ENCODE assay signal across 8 mouse cellular contexts in the genomic region with DNA sequence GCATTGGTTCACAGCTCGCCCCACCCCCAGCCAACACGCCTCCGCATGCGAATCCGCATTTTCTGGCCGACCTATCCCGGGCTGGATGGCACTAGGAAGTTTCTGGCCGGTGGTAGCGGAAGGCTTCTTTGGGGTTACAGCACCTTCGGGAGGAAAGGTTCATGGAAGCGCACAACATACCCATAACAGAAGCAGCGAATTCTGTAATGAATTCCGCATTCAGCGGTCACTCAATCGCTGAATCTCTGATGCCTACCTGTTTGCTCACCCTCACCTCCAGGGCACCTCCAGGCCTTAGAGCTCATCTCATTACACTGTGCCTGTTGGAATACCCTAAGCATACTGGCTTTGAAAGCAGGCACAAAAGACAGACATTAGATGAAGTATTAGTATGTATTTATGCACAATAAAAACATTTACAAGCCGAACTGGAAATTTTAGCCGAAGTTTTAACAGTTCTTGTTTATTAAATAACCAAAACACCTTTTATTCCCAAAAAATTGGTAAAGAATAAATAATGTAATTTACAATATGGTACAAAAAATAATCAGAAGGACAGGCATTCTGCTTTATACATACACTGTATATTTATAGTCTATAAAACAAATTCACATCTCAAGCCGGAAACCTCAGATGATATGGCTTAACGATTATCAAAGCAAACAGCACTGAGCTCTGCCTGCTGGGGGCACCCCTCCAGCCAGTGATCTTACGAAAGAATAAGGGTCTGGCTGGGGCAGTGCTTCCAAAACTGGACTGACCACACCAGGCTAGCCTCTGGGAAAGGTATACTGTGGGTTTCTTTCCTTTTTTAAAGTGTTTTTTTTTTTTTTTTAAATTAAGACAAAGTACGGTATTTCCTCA. TPM values are rescaled to one million over a fixed set of nuclear protein-coding genes. Genes with fewer than 3 reads are reported as not detected.
DNase-seq lines count a peak whose midpoint lies in the region; ATAC-seq and TF ChIP-seq lines count a peak whose summit lies in the region.

No protein-coding gene starts in this region.

- peaks cover 23% of the 10 kb centered on the region for H3K79me3 ChIP-seq in C2C12 (ENCODE audit: low read depth)

- H3ac ChIP-seq in C2C12 (ENCODE audit: control insufficient read depth, insufficient read length, low read depth) = peak overlapping the region; percentile 60

- peaks cover 43% of the 10 kb centered on the region for H3K79me2 ChIP-seq in C2C12 (ENCODE audit: control insufficient read depth, insufficient read depth)

- peak; percentile 59 for ATAC-seq in forebrain, embryonic 12.5 days (ENCODE audit: low FRiP score)
- ATAC-seq in stomach, embryonic 14.5 days (ENCODE audit: insufficient number of reproducible peaks, insufficient read depth, low FRiP score, low read depth) = 0 out of 2 replicates have a peak, but pooled peaks have one; percentile 4

- peak overlapping the region; percentile 85; the same call in 1 of the 2 replicates for H3K9ac ChIP-seq in forebrain, embryonic 12.5 days
- peak overlapping the region; percentile 48 for H3K9ac ChIP-seq in stomach, embryonic 14.5 days (replicated peaks; ENCODE audit: low read depth, low read length)

- WGBS in forebrain, embryonic 12.5 days = 15% methylated on average over 21 of the region's 21 CpGs
- WGBS in stomach, embryonic 14.5 days = 12% methylated on average over 21 of the region's 21 CpGs

- TF ChIP-seq CTCF in C2C12 (IDR thresholded peaks at IDR 0.05; ENCODE audit: control insufficient read depth, insufficient read depth, insufficient read length) = no peak

- peaks cover 14% of the 10 kb centered on the region for H3K4me1 ChIP-seq in forebrain, embryonic 12.5 days
- peaks cover 3% of the 10 kb centered on the region; the same call in 1 of the 2 replicates for H3K4me1 ChIP-seq in stomach, embryonic 14.5 days (ENCODE audit: control insufficient read depth, insufficient read depth, low read length)

- peak overlapping the region; percentile 72 for H3K4me2 ChIP-seq in forebrain, embryonic 12.5 days
- H3K4me2 ChIP-seq in stomach, embryonic 14.5 days (replicated peaks; ENCODE audit: low read depth, low read length) = peak overlapping the region; percentile 74

- no peak overlapping the region for H3K4me3 ChIP-seq in C2C12 (ENCODE audit: insufficient read depth, poor library complexity, severe bottlenecking)
- peak overlapping the region; percentile 91 for H3K4me3 ChIP-seq in forebrain, embryonic 12.5 days (replicated peaks)
- peak overlapping the region; percentile 74 for H3K4me3 ChIP-seq in stomach, embryonic 14.5 days (ENCODE audit: low read depth, low read length)

- H3K9me3 ChIP-seq in forebrain, embryonic 12.5 days = no peaks in the 10 kb centered on the region
- H3K9me3 ChIP-seq in stomach, embryonic 14.5 days (ENCODE audit: control insufficient read depth, low read depth, low read length) = no peaks in the 10 kb centered on the region

- H3K36me3 ChIP-seq in C2C12 (ENCODE audit: control insufficient read depth, insufficient read depth) = peaks cover 45% of the 10 kb centered on the region
- H3K36me3 ChIP-seq in forebrain, embryonic 12.5 days (replicated peaks) = peaks cover 47% of the 10 kb centered on the region
- peaks cover 36% of the 10 kb centered on the region for H3K36me3 ChIP-seq in stomach, embryonic 14.5 days (ENCODE audit: control insufficient read depth, insufficient read depth, low read length)

- DNase-seq in embryo, embryonic 10.5 days (ENCODE audit: low spot score) = peak; percentile 10
- DNase-seq in embryo, embryonic 10 days (ENCODE audit: low spot score) = no peak
- DNase-seq in liver = peak; percentile 12
- DNase-seq in adrenal gland, postnatal 10 days = no peak
- no peak for DNase-seq in adrenal gland, adult 18-20 months (ENCODE audit: low spot score in 2 of 2)

- peak overlapping the region; percentile 16; the same call in 1 of the 2 replicates for H3K27ac ChIP-seq in forebrain, embryonic 12.5 days
- peak overlapping the region; percentile 39; the same call in 1 of the 2 replicates for H3K27ac ChIP-seq in stomach, embryonic 14.5 days (ENCODE audit: low read length)

- no peaks in the 10 kb centered on the region for H3K27me3 ChIP-seq in C2C12 (ENCODE audit: control insufficient read depth, insufficient read depth, insufficient read length)
- H3K27me3 ChIP-seq in forebrain, embryonic 12.5 days = no peaks in the 10 kb centered on the region
- no peaks in the 10 kb centered on the region for H3K27me3 ChIP-seq in stomach, embryonic 14.5 days (ENCODE audit: control insufficient read depth, insufficient read depth, low read length)

TF ChIP-seq in C2C12, 6 proteins besides CTCF, POLR2A, EP300 and RAD21:
- TF ChIP-seq FOSL1 (IDR thresholded peaks at IDR 0.05; ENCODE audit: insufficient read depth, low read length, poor library complexity, severe bottlenecking) (no peak), MAX (IDR thresholded peaks at IDR 0.05) (peak; percentile 7)

RNA-seq across cellular contexts. Expression of gene Jpt2, which starts 0.6 kb away (rescaled TPM):
- polyA plus RNA-seq in C2C12 (2012; fragmentation: generic; extraction: Trizol) = 57.4 TPM
- 304 and 312 TPM in 2 replicates for polyA plus RNA-seq in forebrain, embryonic 12.5 days (2016; fragmentation: Nextera tagmentation; extraction: Ambion mirVana)
- 139 and 150 TPM in 2 replicates for polyA plus RNA-seq in stomach, embryonic 14.5 days (2014; fragmentation: Nextera tagmentation; extraction: Ambion mirVana)
- total RNA-seq in adrenal gland, postnatal 10 days (2021) = 10 to 100 TPM; 38.4 to 44.4 TPM
- total RNA-seq in adrenal gland, adult 18-20 months (2021) = 10 to 100 TPM; 19.2 to 26.3 TPM

RNA-seq across cellular contexts. Expression of gene Mapk8ip3, which starts 24.3 kb away (rescaled TPM):
- 17.7 TPM for polyA plus RNA-seq in C2C12 (2012; fragmentation: generic; extraction: Trizol)
- 76.5 and 78.2 TPM in 2 replicates for polyA plus RNA-seq in forebrain, embryonic 12.5 days (2016; fragmentation: Nextera tagmentation; extraction: Ambion mirVana)
- 40.9 and 42.9 TPM in 2 replicates for polyA plus RNA-seq in stomach, embryonic 14.5 days (2014; fragmentation: Nextera tagmentation; extraction: Ambion mirVana)
- total RNA-seq in adrenal gland, postnatal 10 days (2021) = 100 to 1,000 TPM in 1 of 2 experiments, 10 to 100 TPM in 1; 63.8 to 110 TPM
- total RNA-seq in adrenal gland, adult 18-20 months (2021) = 100 to 1,000 TPM; 125 to 137 TPM

RNA-seq across cellular contexts. Expression of gene Cramp1l, which starts 54.5 kb away (rescaled TPM):
- 4.3 TPM for polyA plus RNA-seq in C2C12 (2012; fragmentation: generic; extraction: Trizol)
- polyA plus RNA-seq in forebrain, embryonic 12.5 days (2016; fragmentation: Nextera tagmentation; extraction: Ambion mirVana) = 12.8 and 14.6 TPM in 2 replicates
- polyA plus RNA-seq in stomach, embryonic 14.5 days (2014; fragmentation: Nextera tagmentation; extraction: Ambion mirVana) = 9.7 and 11.7 TPM in 2 replicates
- 10 to 100 TPM; 18.7 to 20.0 TPM for total RNA-seq in adrenal gland, postnatal 10 days (2021)
- total RNA-seq in adrenal gland, adult 18-20 months (2021) = 10 to 100 TPM; 20.4 to 24.0 TPM

RNA-seq across cellular contexts. Expression of gene Ift140, which starts 54.8 kb away (rescaled TPM):
- 7.5 TPM for polyA plus RNA-seq in C2C12 (2012; fragmentation: generic; extraction: Trizol)
- 28.1 and 31.8 TPM in 2 replicates for polyA plus RNA-seq in forebrain, embryonic 12.5 days (2016; fragmentation: Nextera tagmentation; extraction: Ambion mirVana)
- polyA plus RNA-seq in stomach, embryonic 14.5 days (2014; fragmentation: Nextera tagmentation; extraction: Ambion mirVana) = 17.1 and 18.7 TPM in 2 replicates
- 10 to 100 TPM; 25.0 to 28.2 TPM for total RNA-seq in adrenal gland, postnatal 10 days (2021)
- total RNA-seq in adrenal gland, adult 18-20 months (2021) = 10 to 100 TPM; 20.3 to 29.9 TPM

Comparison
In these comparisons a context has a peak if more than half of its experiments do, and no peak if none do; other contexts are left out.
1. DNase-seq: peak in embryo, embryonic 10.5 days (single experiment) and liver (single experiment); none in embryo, embryonic 10 days (single experiment), adrenal gland, postnatal 10 days (single experiment) and adrenal gland, adult 18-20 months (0 of 2).